ENCODE assay signal across 34 mouse cellular contexts in genomic region chr6:138761991-138762390, GRCm38 (mm10).
"Had no signal": no experiment of that assay in that cellular context is flagged by ENCODE, and none has a peak within 500 bp of the region (broad histone marks: within the 10 kb centered on the region; RNA-seq: fewer than 3 reads in every experiment).

No protein-coding gene starts in this region.

- H3K36me3 ChIP-seq: heart, embryonic 12.5 days; heart, embryonic 13.5 days; heart, embryonic 15.5 days; hindbrain, embryonic 10.5 days; hindbrain, embryonic 12.5 days; hindbrain, embryonic 13.5 days; hindbrain, embryonic 15.5 days; intestine, embryonic 15.5 days; kidney, embryonic 15.5 days had no signal

- H3K9ac ChIP-seq: heart, embryonic 12.5 days; heart, embryonic 13.5 days; heart, embryonic 15.5 days; hindbrain, embryonic 12.5 days; hindbrain, embryonic 13.5 days; hindbrain, embryonic 14.5 days; hindbrain, embryonic 15.5 days; intestine, embryonic 15.5 days; kidney, embryonic 15.5 days had no signal

- H3K27me3 ChIP-seq: heart, embryonic 12.5 days; heart, embryonic 13.5 days; heart, embryonic 15.5 days; hindbrain, embryonic 12.5 days; hindbrain, embryonic 13.5 days; hindbrain, embryonic 15.5 days; intestine, embryonic 15.5 days; kidney, embryonic 15.5 days had no signal

- H3K4me1 ChIP-seq: heart, embryonic 12.5 days; heart, embryonic 13.5 days; heart, embryonic 15.5 days; hindbrain, embryonic 10.5 days; hindbrain, embryonic 12.5 days; hindbrain, embryonic 13.5 days; hindbrain, embryonic 15.5 days; intestine, embryonic 15.5 days; kidney, embryonic 15.5 days had no signal

- H3K4me2 ChIP-seq: heart, embryonic 11.5 days; heart, embryonic 12.5 days; heart, embryonic 13.5 days; heart, embryonic 15.5 days; hindbrain, embryonic 12.5 days; hindbrain, embryonic 13.5 days; hindbrain, embryonic 14.5 days; hindbrain, embryonic 15.5 days; intestine, embryonic 15.5 days; kidney, embryonic 15.5 days had no signal

- DNase-seq: heart, postnatal 10 days; heart, postnatal 14 days; heart, postnatal 4 days; kidney, adult 11 months; kidney, adult 18-20 months; kidney, adult 2 months; kidney, adult 8-10 months; kidney, adult 9 months; kidney, postnatal 10 days; kidney, postnatal 14 days; kidney, postnatal 25 days; kidney, postnatal 36 days; kidney, postnatal 4 days; layer of hippocampus, adult 9-11 months; layer of hippocampus, postnatal 36 days had no signal

- H3K9me3 ChIP-seq: heart, embryonic 12.5 days; heart, embryonic 13.5 days; heart, embryonic 15.5 days; hindbrain, embryonic 10.5 days; hindbrain, embryonic 12.5 days; hindbrain, embryonic 13.5 days; hindbrain, embryonic 15.5 days; intestine, embryonic 15.5 days; kidney, embryonic 15.5 days had no signal

- H3K4me3 ChIP-seq: heart, embryonic 12.5 days; heart, embryonic 13.5 days; heart, embryonic 15.5 days; hindbrain, embryonic 10.5 days; hindbrain, embryonic 12.5 days; hindbrain, embryonic 13.5 days; hindbrain, embryonic 15.5 days; intestine, embryonic 15.5 days; kidney, embryonic 15.5 days; layer of hippocampus, adult 2 months; left cerebral cortex, adult 2 months had no signal

- ATAC-seq: hindbrain, embryonic 16.5 days; hindbrain, postnatal 0 days; inflammation-experienced regulatory T-cells, adult 6 months; intestine, embryonic 15.5 days; intestine, embryonic 16.5 days; intestine, postnatal 0 days had no signal

- H3K27ac ChIP-seq: heart, embryonic 13.5 days; heart, embryonic 15.5 days; hindbrain, embryonic 10.5 days; hindbrain, embryonic 12.5 days; hindbrain, embryonic 13.5 days; hindbrain, embryonic 14.5 days; hindbrain, embryonic 15.5 days; hindbrain, postnatal 0 days; intestine, embryonic 15.5 days; kidney, embryonic 15.5 days; kidney, postnatal 0 days; layer of hippocampus, adult 2 months; left cerebral cortex, adult 2 months had no signal
